Mouse (Mus musculus) testis, adult 2 months (tissue): ENCODE data around the gene Cryl1.

Source experiments
- CTCF ChIP-seq: fragments of 200-500 bp; IDR thresholded peaks from 2 replicates; pipeline ENCODE4 v1.5.1; 2012; ENCODE audit warnings: low read depth, mild to moderate bottlenecking, inconsistent platforms, low read length, moderate library complexity; ENCODE audit not compliant: control insufficient read depth, insufficient read depth, insufficient replicate concordance
- POLR2A ChIP-seq: fragments of 200-500 bp; IDR thresholded peaks from 2 replicates; pipeline ENCODE4 v1.6.1; 2012; ENCODE audit warnings: low read depth, mild to moderate bottlenecking, inconsistent platforms, low read length, moderate library complexity; ENCODE audit not compliant: control insufficient read depth

- TF ChIP-seq CTCF (no peak), POLR2A (no peak)
Observed at GRCm38 (mm10) chr14:57263943-57264342, 134.4 kb downstream of the Cryl1 start.
